Mouse (Mus musculus) liver, embryonic 14.5 days (tissue): ENCODE measurements around the gene Zfp91. TPM values are rescaled to one million over a fixed set of nuclear protein-coding genes. Genes with fewer than 3 reads are reported as not detected.

Source experiments
- ATAC-seq: fragments of 200-750 bp; cut with Nextera tagmentation; 2 replicates; pipeline ENCODE4 v1.8.0; 2017; ENCODE audit warnings: moderate number of reproducible peaks, mild to moderate bottlenecking, moderate library complexity; ENCODE audit not compliant: insufficient read depth
- DNase-seq, 3 experiments: peaks; one replicate each; pipeline ENCODE4 v3.0.0-alpha.2; 2012 to 2013; ENCODE audit warnings: low read depth in 3 of 3, low spot score in 3 of 3
- H3K27ac ChIP-seq: fragments of 300-500 bp; sonication (generic); 2 replicates; pipeline ENCODE4 v1.5.1; 2014; ENCODE audit warnings: moderate library complexity, mild to moderate bottlenecking, control low read depth, inconsistent platforms
- H3K27me3 ChIP-seq: fragments of 300-500 bp; sonication (generic); 2 replicates; pipeline ENCODE4 v1.6.1; 2014; ENCODE audit warnings: mild to moderate bottlenecking, low read length, moderate library complexity; ENCODE audit not compliant: control insufficient read depth, insufficient read depth
- H3K36me3 ChIP-seq: fragments of 300-500 bp; sonication (generic); replicated peaks from 2 replicates; pipeline ENCODE4 v1.6.1; 2014; ENCODE audit warnings: low read depth; ENCODE audit not compliant: control insufficient read depth, insufficient read depth
- H3K4me1 ChIP-seq, 2 experiments: fragments of 200-500 bp in 1 of 2; fragments of 300-500 bp in 1 of 2; sonication (generic) in 1 of 2; replicated peaks; 2 replicates each; pipeline ENCODE4 v1.6.1; 2012 to 2014; ENCODE audit warnings: antibody characterized with exemption in 1 of 2, inconsistent platforms in 1 of 2, low read length in 1 of 2; ENCODE audit not compliant: control insufficient read depth in 2 of 2, insufficient read depth in 2 of 2
- H3K4me2 ChIP-seq: fragments of 300-500 bp; sonication (generic); 2 replicates; pipeline ENCODE4 v1.6.1; 2014; ENCODE audit warnings: low read depth, mild to moderate bottlenecking, control low read depth, moderate library complexity
- H3K4me3 ChIP-seq, 2 experiments: fragments of 200-500 bp in 1 of 2; fragments of 300-500 bp in 1 of 2; sonication (generic) in 1 of 2; 2 replicates each; pipeline ENCODE4 v1.5.1; 2012 to 2014; ENCODE audit warnings: low read depth in 2 of 2, low read length in 2 of 2, mild to moderate bottlenecking in 2 of 2, control low read depth in 1 of 2, inconsistent platforms in 1 of 2, moderate library complexity in 1 of 2; ENCODE audit not compliant: insufficient read depth in 1 of 2
- H3K9ac ChIP-seq: fragments of 300-500 bp; sonication (generic); replicated peaks from 2 replicates; pipeline ENCODE4 v1.6.1; 2014; ENCODE audit warnings: mild to moderate bottlenecking, control low read depth, moderate library complexity
- H3K9me3 ChIP-seq: fragments of 300-500 bp; sonication (generic); 2 replicates; pipeline ENCODE4 v1.6.1; 2016; ENCODE audit warnings: low read length, mixed read lengths; ENCODE audit not compliant: control insufficient read depth
- CTCF ChIP-seq: IDR thresholded peaks from 2 replicates; pipeline ENCODE4 v1.5.1; 2016; ENCODE audit warnings: antibody characterized with exemption, low read depth, control low read depth
- EP300 ChIP-seq: IDR thresholded peaks from 2 replicates; pipeline ENCODE4 v1.6.1; 2016; ENCODE audit warnings: antibody characterized with exemption, low read depth
- WGBS: fragments of 180-500 bp; shearing (Covaris S2); extraction: QIAGEN DNeasy Blood & Tissue Kit; methylation state at CpG from one replicate; pipeline ENCODE4 v1.1.7; 2014; ENCODE audit not compliant: insufficient replicate concordance; 5-methylcytosine and 5-hydroxymethylcytosine counted together
- polyA plus RNA-seq, 2 experiments: library from polyadenylated mRNA; depleted of rRNA in 1 of 2; stranded (reverse) in 1 of 2; unstranded in 1 of 2; fragments of >200 nt; fragmentation: Nextera tagmentation in 1 of 2; extraction: Ambion mirVana in 1 of 2; gene quantifications; 2 replicates each; pipeline versions ENCODE4 v1.2.1 to v1.2.3; 2012 to 2014

Gene Zfp91
- polyA plus RNA-seq, 2 experiments = 4.8 to 13.5 TPM

DNA sequence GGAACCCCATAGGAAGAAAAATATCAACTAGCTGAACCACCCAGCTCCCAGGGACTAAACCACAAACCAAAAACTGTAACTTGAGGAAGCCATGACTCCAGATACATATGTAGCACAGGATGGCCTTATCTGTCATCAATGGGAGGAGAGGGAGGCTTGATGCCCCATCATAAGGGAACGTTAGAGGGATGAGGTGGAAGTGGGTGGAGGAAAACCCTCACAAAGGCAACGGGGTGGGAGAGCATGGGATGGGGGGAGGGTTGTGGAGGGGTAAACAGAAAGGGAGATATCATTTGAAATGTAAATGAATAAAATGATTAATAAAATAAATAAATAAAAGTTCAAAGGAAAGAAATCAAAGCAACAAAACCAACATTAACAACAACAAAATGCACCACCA lies 75.5 kb downstream of the Zfp91 start:
- no peak for TF ChIP-seq CTCF
- no peak for TF ChIP-seq EP300
- no peak overlapping the region for H3K4me2 ChIP-seq
- 26% methylated on average over 2 of the region's 2 CpGs for WGBS
- no peaks in the 10 kb centered on the region for H3K36me3 ChIP-seq
- no peak overlapping the region for H3K9ac ChIP-seq
- ATAC-seq = no peak
- no peak overlapping the region for H3K27ac ChIP-seq
- no peak overlapping the region for H3K4me3 ChIP-seq
- H3K9me3 ChIP-seq = no peaks in the 10 kb centered on the region
- H3K4me1 ChIP-seq = no peaks in the 10 kb centered on the region
- DNase-seq = no peak
- no peaks in the 10 kb centered on the region for H3K27me3 ChIP-seq

DNA sequence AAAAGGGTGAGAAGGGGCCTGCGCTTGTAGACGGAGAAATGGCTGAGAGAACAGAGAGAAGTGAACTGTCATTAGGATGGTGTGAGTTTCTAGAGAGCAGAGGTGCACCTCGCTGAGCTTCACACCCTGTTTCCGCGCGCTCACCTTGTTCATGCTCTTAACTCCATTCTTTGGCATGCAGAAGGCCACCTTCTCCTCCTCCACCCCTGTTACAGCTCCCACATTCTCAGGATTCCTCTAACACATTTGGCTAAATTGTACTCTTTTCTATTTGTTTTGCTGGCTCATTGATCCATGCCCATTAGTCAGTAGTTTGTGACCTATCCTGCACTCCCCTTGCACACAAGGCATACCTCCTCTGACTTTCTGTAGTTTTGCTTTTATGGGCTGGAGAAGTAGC lies 76.7 kb downstream of the Zfp91 start:
- DNase-seq (no peak), ATAC-seq (no peak)
- Histone ChIP-seq H3K4me1 (no peaks in the 10 kb centered on the region), H3K27me3 (no peaks in the 10 kb centered on the region), H3K36me3 (no peaks in the 10 kb centered on the region), H3K27ac (no peak overlapping the region), H3K9me3 (no peaks in the 10 kb centered on the region), H3K4me2 (no peak overlapping the region), H3K4me3 (no peak overlapping the region), H3K9ac (no peak overlapping the region)
- TF ChIP-seq EP300 = no peak
- TF ChIP-seq CTCF = no peak
- whole genome bisulfite sequencing = 67% methylated on average over 6 of the region's 6 CpGs

Other genes with a start within 250 kb of the Zfp91 start
- gene Gm4952, start 196.2 kb downstream of the Zfp91 start, polyA plus RNA-seq (2012; rRNA removed) = 1.5 and 1.9 TPM in 2 replicates
- gene Gm4952, start 196.2 kb downstream of the Zfp91 start, polyA plus RNA-seq (2014; fragmentation: Nextera tagmentation; extraction: Ambion mirVana) = 4.2 and 4.3 TPM in 2 replicates
- gene Glyat, start 162.8 kb downstream of the Zfp91 start, polyA plus RNA-seq (2012; rRNA removed) = 0.15 and 0.19 TPM in 2 replicates
- 0.38 and 0.48 TPM in 2 replicates for gene Glyat, start 162.8 kb downstream of the Zfp91 start, polyA plus RNA-seq (2014; fragmentation: Nextera tagmentation; extraction: Ambion mirVana)
- not detected in 2 replicates for gene Olfr1442, start 125.7 kb downstream of the Zfp91 start, polyA plus RNA-seq (2012; rRNA removed)
- gene Olfr1442, start 125.7 kb downstream of the Zfp91 start, polyA plus RNA-seq (2014; fragmentation: Nextera tagmentation; extraction: Ambion mirVana) = not detected in 2 replicates
- gene Olfr1443, start 118.0 kb downstream of the Zfp91 start, polyA plus RNA-seq (2012; rRNA removed) = not detected in 2 replicates
- not detected in 2 replicates for gene Olfr1443, start 118.0 kb downstream of the Zfp91 start, polyA plus RNA-seq (2014; fragmentation: Nextera tagmentation; extraction: Ambion mirVana)
- gene Keg1, start 100.3 kb downstream of the Zfp91 start, polyA plus RNA-seq (2012; rRNA removed) = 1.8 and 2.0 TPM in 2 replicates
- gene Keg1, start 100.3 kb downstream of the Zfp91 start, polyA plus RNA-seq (2014; fragmentation: Nextera tagmentation; extraction: Ambion mirVana) = 2.7 and 4.6 TPM in 2 replicates
- gene Cntf, start 30.5 kb downstream of the Zfp91 start, polyA plus RNA-seq (2012; rRNA removed) = 0.94 and 1.8 TPM in 2 replicates
- 0.35 and 0.72 TPM in 2 replicates for gene Cntf, start 30.5 kb downstream of the Zfp91 start, polyA plus RNA-seq (2014; fragmentation: Nextera tagmentation; extraction: Ambion mirVana)
- gene Lpxn, start 67 bp upstream of the Zfp91 start, polyA plus RNA-seq (2012; rRNA removed) = 1.3 and 1.5 TPM in 2 replicates
- gene Lpxn, start 67 bp upstream of the Zfp91 start, polyA plus RNA-seq (2014; fragmentation: Nextera tagmentation; extraction: Ambion mirVana) = 2.2 and 2.7 TPM in 2 replicates
- not detected in 2 replicates for gene Gm5244, start 50.6 kb upstream of the Zfp91 start, polyA plus RNA-seq (2012; rRNA removed)
- gene Gm5244, start 50.6 kb upstream of the Zfp91 start, polyA plus RNA-seq (2014; fragmentation: Nextera tagmentation; extraction: Ambion mirVana) = not detected in 2 replicates
- not detected in 2 replicates for gene Olfr1444, start 61.2 kb upstream of the Zfp91 start, polyA plus RNA-seq (2012; rRNA removed)
- not detected in 2 replicates for gene Olfr1444, start 61.2 kb upstream of the Zfp91 start, polyA plus RNA-seq (2014; fragmentation: Nextera tagmentation; extraction: Ambion mirVana)
- not detected in 2 replicates for gene Olfr1445, start 87.7 kb upstream of the Zfp91 start, polyA plus RNA-seq (2012; rRNA removed)
- not detected in 2 replicates for gene Olfr1445, start 87.7 kb upstream of the Zfp91 start, polyA plus RNA-seq (2014; fragmentation: Nextera tagmentation; extraction: Ambion mirVana)
- gene Olfr1446, start 97.4 kb upstream of the Zfp91 start, polyA plus RNA-seq (2012; rRNA removed) = not detected in 2 replicates
- not detected in 2 replicates for gene Olfr1446, start 97.4 kb upstream of the Zfp91 start, polyA plus RNA-seq (2014; fragmentation: Nextera tagmentation; extraction: Ambion mirVana)
- gene Olfr1447, start 107.6 kb upstream of the Zfp91 start, polyA plus RNA-seq (2012; rRNA removed) = not detected in 2 replicates
- gene Olfr1447, start 107.6 kb upstream of the Zfp91 start, polyA plus RNA-seq (2014; fragmentation: Nextera tagmentation; extraction: Ambion mirVana) = not detected in 2 replicates
- gene Olfr1448, start 128.3 kb upstream of the Zfp91 start, polyA plus RNA-seq (2012; rRNA removed) = not detected in 2 replicates
- not detected in 2 replicates for gene Olfr1448, start 128.3 kb upstream of the Zfp91 start, polyA plus RNA-seq (2014; fragmentation: Nextera tagmentation; extraction: Ambion mirVana)
- not detected in 2 replicates for gene Olfr1449, start 134.7 kb upstream of the Zfp91 start, polyA plus RNA-seq (2012; rRNA removed)
- not detected in 2 replicates for gene Olfr1449, start 134.7 kb upstream of the Zfp91 start, polyA plus RNA-seq (2014; fragmentation: Nextera tagmentation; extraction: Ambion mirVana)
- gene Olfr1450, start 154.1 kb upstream of the Zfp91 start, polyA plus RNA-seq (2012; rRNA removed) = not detected in 2 replicates
- not detected in 2 replicates for gene Olfr1450, start 154.1 kb upstream of the Zfp91 start, polyA plus RNA-seq (2014; fragmentation: Nextera tagmentation; extraction: Ambion mirVana)
- not detected in 2 replicates for gene Olfr1451, start 198.9 kb upstream of the Zfp91 start, polyA plus RNA-seq (2012; rRNA removed)
- not detected in 2 replicates for gene Olfr1451, start 198.9 kb upstream of the Zfp91 start, polyA plus RNA-seq (2014; fragmentation: Nextera tagmentation; extraction: Ambion mirVana)
- gene Olfr1453, start 232.2 kb upstream of the Zfp91 start, polyA plus RNA-seq (2012; rRNA removed) = not detected in 2 replicates
- gene Olfr1453, start 232.2 kb upstream of the Zfp91 start, polyA plus RNA-seq (2014; fragmentation: Nextera tagmentation; extraction: Ambion mirVana) = not detected in 2 replicates